Mouse (Mus musculus) heart, adult 2 months (tissue): Measurements from ENCODE around the gene Arid5b.

Experiments
- CTCF ChIP-seq: fragments of 200-600 bp; IDR thresholded peaks from 2 replicates; pipeline ENCODE4 v1.8.1; 2022; ENCODE audit warnings: antibody characterized with exemption, mild to moderate bottlenecking, moderate library complexity
- POLR2A ChIP-seq: fragments of 200-500 bp; IDR thresholded peaks from 2 replicates; pipeline ENCODE4 v1.6.1; 2011; ENCODE audit warnings: mild to moderate bottlenecking, low read depth, low read length, control low read depth; ENCODE audit not compliant: insufficient read depth

GRCm38 (mm10) chr10:68323167-68323566 is 44.6 kb upstream of the Arid5b start:
- TF ChIP-seq CTCF (no peak), POLR2A (no peak)
